ENCODE assay signal across 37 mouse cellular contexts in the genomic region with DNA sequence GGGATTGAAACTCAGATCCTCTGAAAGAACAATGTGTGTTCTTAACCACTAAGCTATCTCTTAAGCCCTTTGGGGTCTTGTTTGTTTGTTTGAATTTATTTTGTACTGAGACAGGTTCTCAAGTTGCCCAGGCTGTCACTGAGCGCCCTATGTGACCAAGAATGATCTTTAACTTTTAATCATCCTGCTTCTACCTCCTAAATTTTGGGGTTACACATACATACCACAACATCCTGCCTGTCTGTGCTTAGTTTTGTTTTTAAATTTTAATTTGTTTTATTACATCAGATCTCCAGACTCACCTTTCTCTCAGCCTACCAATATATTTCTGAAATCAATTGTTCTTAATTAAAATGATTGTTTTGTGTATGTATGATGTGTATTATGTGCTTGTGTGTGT. TPM values are rescaled to one million over a fixed set of nuclear protein-coding genes. Genes with fewer than 3 reads are reported as not detected.
DNase-seq lines count a peak whose midpoint lies in the region; ATAC-seq and TF ChIP-seq lines count a peak whose summit lies in the region.
"Had no signal": no experiment of that assay in that cellular context is flagged by ENCODE, and none has a peak within 500 bp of the region (broad histone marks: within the 10 kb centered on the region; RNA-seq: fewer than 3 reads in every experiment).

No protein-coding gene starts in this region.

- peak; percentile 73 for ATAC-seq in CD4-positive, CD25-positive, alpha-beta regulatory T cell, adult 4 months
- ATAC-seq in inflammation-experienced regulatory T-cells, adult 6 months = peak; percentile 68
- no peak for ATAC-seq in stomach, postnatal 0 days (ENCODE audit: low FRiP score, low TSS enrichment)
- ATAC-seq in liver, embryonic 11.5 days (replicated peaks; ENCODE audit: low FRiP score) = no peak
- ATAC-seq in hindbrain, postnatal 0 days = no peak
- ATAC-seq: forebrain, embryonic 13.5 days; intestine, embryonic 16.5 days; midbrain, embryonic 16.5 days; Patski had no signal

- no peak for TF ChIP-seq CTCF in spleen, adult 2 months (IDR thresholded peaks at IDR 0.05; ENCODE audit: extremely low read depth, insufficient read depth, insufficient read length, insufficient replicate concordance)
- no peak for TF ChIP-seq CTCF in stomach, postnatal 0 days (IDR thresholded peaks at IDR 0.05; ENCODE audit: low read depth)
- no peak for TF ChIP-seq CTCF in hindbrain, postnatal 0 days (IDR thresholded peaks at IDR 0.05; ENCODE audit: low read depth)

- TF ChIP-seq POLR2A in spleen, adult 2 months (IDR thresholded peaks at IDR 0.05; ENCODE audit: low read depth, low read length) = no peak

- peaks cover 30% of the 10 kb centered on the region for H3K36me3 ChIP-seq in spleen, adult 2 months (ENCODE audit: control insufficient read depth, insufficient read depth, low read length)
- H3K36me3 ChIP-seq in stomach, postnatal 0 days (ENCODE audit: control insufficient read depth, insufficient read depth, low read length) = peaks cover 16% of the 10 kb centered on the region
- peaks cover 5% of the 10 kb centered on the region for H3K36me3 ChIP-seq in liver, embryonic 11.5 days (ENCODE audit: control insufficient read depth, insufficient read depth, low read length)
- peaks cover 49% of the 10 kb centered on the region for H3K36me3 ChIP-seq in hindbrain, postnatal 0 days (ENCODE audit: insufficient read depth, low read length)

- H3K27ac ChIP-seq in spleen, adult 2 months (ENCODE audit: insufficient read depth, low read length) = peak overlapping the region; percentile 82
- peak overlapping the region; percentile 40; the same call in 1 of the 2 replicates for H3K27ac ChIP-seq in stomach, postnatal 0 days (replicated peaks)
- H3K27ac ChIP-seq in liver, embryonic 11.5 days (ENCODE audit: low read depth, low read length) = no peak overlapping the region
- no peak overlapping the region for H3K27ac ChIP-seq in hindbrain, postnatal 0 days
- H3K27ac ChIP-seq: embryonic facial prominence, embryonic 15.5 days; forebrain, embryonic 13.5 days; hindbrain, embryonic 10.5 days; hindbrain, embryonic 15.5 days; kidney, postnatal 0 days; neural tube, embryonic 12.5 days had no signal

- H3K4me2 ChIP-seq in stomach, postnatal 0 days (replicated peaks; ENCODE audit: low read depth) = no peak overlapping the region
- no peak overlapping the region for H3K4me2 ChIP-seq in liver, embryonic 11.5 days
- H3K4me2 ChIP-seq in hindbrain, postnatal 0 days (ENCODE audit: low read depth, low read length) = no peak overlapping the region
- H3K4me2 ChIP-seq: embryonic facial prominence, embryonic 15.5 days; forebrain, embryonic 13.5 days; hindbrain, embryonic 15.5 days; midbrain, embryonic 11.5 days; neural tube, embryonic 12.5 days had no signal

- H3K4me1 ChIP-seq in spleen, adult 2 months (ENCODE audit: control insufficient read depth, insufficient read depth, insufficient read length) = no peaks in the 10 kb centered on the region
- no peaks in the 10 kb centered on the region for H3K4me1 ChIP-seq in stomach, postnatal 0 days (replicated peaks; ENCODE audit: control insufficient read depth, insufficient read depth)
- no peaks in the 10 kb centered on the region for H3K4me1 ChIP-seq in liver, embryonic 11.5 days (replicated peaks; ENCODE audit: control insufficient read depth, insufficient read depth, low read length)
- H3K4me1 ChIP-seq in hindbrain, postnatal 0 days (ENCODE audit: insufficient read depth, low read length) = no peaks in the 10 kb centered on the region
- H3K4me1 ChIP-seq: embryonic facial prominence, embryonic 15.5 days; forebrain, embryonic 13.5 days; hindbrain, embryonic 10.5 days; hindbrain, embryonic 15.5 days; neural tube, embryonic 12.5 days had no signal

- no peak overlapping the region for H3K9ac ChIP-seq in stomach, postnatal 0 days (ENCODE audit: low read length)
- H3K9ac ChIP-seq in liver, embryonic 11.5 days (ENCODE audit: low read depth, low read length) = no peak overlapping the region
- H3K9ac ChIP-seq in hindbrain, postnatal 0 days (replicated peaks; ENCODE audit: low read length) = no peak overlapping the region
- H3K9ac ChIP-seq: embryonic facial prominence, embryonic 15.5 days; forebrain, embryonic 13.5 days; hindbrain, embryonic 15.5 days; neural tube, embryonic 12.5 days had no signal

- DNase-seq in spleen, adult 2 months (ENCODE audit: low read depth in 1 of 2, low spot score in 2 of 2) = no peak
- no peak for DNase-seq in spleen, adult 12 weeks (ENCODE audit: low spot score)
- DNase-seq in stomach, postnatal 0 days (ENCODE audit: low spot score) = no peak
- no peak for DNase-seq in liver, embryonic 11.5 days (ENCODE audit: low spot score)
- DNase-seq in hindbrain, postnatal 0 days (ENCODE audit: low spot score) = no peak
- DNase-seq: adrenal gland, postnatal 25 days; B cell, adult 2 months; cerebellum, adult 11-12 months; cerebellum, adult 9-11 months; gastrocnemius, postnatal 10 days; heart, postnatal 14 days; kidney, adult 8-10 months; layer of hippocampus, adult 9-11 months; liver; lung, postnatal 14 days; right cerebral cortex, postnatal 4 days; thymus, postnatal 25 days had no signal

- no peak for TF ChIP-seq EP300 in stomach, postnatal 0 days (optimal IDR thresholded peaks at IDR 0.05)

- 74% methylated on average over 1 of the region's 1 CpGs for WGBS in spleen, adult 2 months
- WGBS in stomach, postnatal 0 days = 88% methylated on average over 1 of the region's 1 CpGs
- WGBS in liver, embryonic 11.5 days = 84% methylated on average over 1 of the region's 1 CpGs
- 100% methylated on average over 1 of the region's 1 CpGs for WGBS in hindbrain, postnatal 0 days

- H3K27me3 ChIP-seq in spleen, adult 2 months (ENCODE audit: control insufficient read depth, insufficient read depth, low read length) = no peaks in the 10 kb centered on the region
- H3K27me3 ChIP-seq in stomach, postnatal 0 days (ENCODE audit: control insufficient read depth, insufficient read depth, low read length) = no peaks in the 10 kb centered on the region
- no peaks in the 10 kb centered on the region for H3K27me3 ChIP-seq in liver, embryonic 11.5 days (replicated peaks; ENCODE audit: control insufficient read depth, insufficient read depth, low read length)
- no peaks in the 10 kb centered on the region for H3K27me3 ChIP-seq in hindbrain, postnatal 0 days (ENCODE audit: insufficient read depth, low read length)
- H3K27me3 ChIP-seq: embryonic facial prominence, embryonic 15.5 days; forebrain, embryonic 13.5 days; hindbrain, embryonic 15.5 days; neural tube, embryonic 12.5 days; Patski had no signal

- H3K4me3 ChIP-seq in spleen, adult 2 months (ENCODE audit: extremely low read depth, insufficient read depth, insufficient read length) = no peak overlapping the region
- no peak overlapping the region for H3K4me3 ChIP-seq in stomach, postnatal 0 days (ENCODE audit: low read depth, low read length)
- H3K4me3 ChIP-seq in liver, embryonic 11.5 days (ENCODE audit: low read depth, low read length) = no peak overlapping the region
- no peak overlapping the region for H3K4me3 ChIP-seq in hindbrain, postnatal 0 days (ENCODE audit: low read length)
- H3K4me3 ChIP-seq: embryonic facial prominence, embryonic 15.5 days; forebrain, embryonic 13.5 days; hindbrain, embryonic 10.5 days; hindbrain, embryonic 15.5 days; neural tube, embryonic 12.5 days had no signal

- H3K9me3 ChIP-seq in stomach, postnatal 0 days (ENCODE audit: control insufficient read depth, low read length) = no peaks in the 10 kb centered on the region
- no peaks in the 10 kb centered on the region for H3K9me3 ChIP-seq in liver, embryonic 11.5 days (ENCODE audit: control insufficient read depth, low read length)
- H3K9me3 ChIP-seq in hindbrain, postnatal 0 days (ENCODE audit: low read length) = no peaks in the 10 kb centered on the region
- H3K9me3 ChIP-seq: embryonic facial prominence, embryonic 15.5 days; forebrain, embryonic 13.5 days; hindbrain, embryonic 10.5 days; hindbrain, embryonic 15.5 days; neural tube, embryonic 12.5 days had no signal

RNA-seq across cellular contexts. Expression of a gene that starts 9.5 kb away (rescaled TPM):
- 0.16 and 0.23 TPM in 2 replicates for polyA plus RNA-seq in spleen, adult 2 months (2012; rRNA removed)
- polyA plus RNA-seq in CD4-positive, CD25-positive, alpha-beta regulatory T cell, adult 4 months (2017; shearing (Covaris generic)) = not detected
- under 1 TPM in 1 of 3 experiments, not detected in 2; 0.83 TPM for polyA plus RNA-seq in inflammation-experienced regulatory T-cells, adult 6 months (2017; shearing (Covaris generic))
- polyA plus RNA-seq in stomach, postnatal 0 days (2015; fragmentation: Nextera tagmentation; extraction: Ambion mirVana) = 0.39 and 0.56 TPM in 2 replicates
- polyA plus RNA-seq in liver, embryonic 11.5 days (2014; fragmentation: Nextera tagmentation; extraction: Ambion mirVana) = not detected in 2 replicates
- not detected in 2 replicates for total RNA-seq in hindbrain, postnatal 0 days (2014; rRNA removed)
- polyA plus RNA-seq in hindbrain, postnatal 0 days (2015; fragmentation: Nextera tagmentation; extraction: Ambion mirVana) = 0.44 TPM in 1 of 2 replicates, not detected in the other
- total RNA-seq: adrenal gland, postnatal 25 days; gastrocnemius, postnatal 10 days; heart, adult 8-10 months; heart, postnatal 14 days; left cerebral cortex, postnatal 14 days; MEL had no signal
- polyA plus RNA-seq: forebrain, embryonic 13.5 days; heart, embryonic 14.5 days; hindbrain, embryonic 15.5 days; limb, embryonic 11.5 days; liver, embryonic 16.5 days; neural tube, embryonic 12.5 days had no signal

RNA-seq across cellular contexts. Expression of a gene that starts 11.6 kb away (rescaled TPM):
- polyA plus RNA-seq in spleen, adult 2 months (2012; rRNA removed) = 18.3 and 24.5 TPM in 2 replicates
- 100 to 1,000 TPM in 1 of 2 experiments, 10 to 100 TPM in 1; 83.6 to 102 TPM for polyA plus RNA-seq in CD4-positive, CD25-positive, alpha-beta regulatory T cell, adult 4 months (2017; shearing (Covaris generic))
- 100 to 1,000 TPM; 103 to 142 (median 121) TPM for polyA plus RNA-seq in inflammation-experienced regulatory T-cells, adult 6 months (2017; shearing (Covaris generic))
- 103 and 106 TPM in 2 replicates for polyA plus RNA-seq in stomach, postnatal 0 days (2015; fragmentation: Nextera tagmentation; extraction: Ambion mirVana)
- polyA plus RNA-seq in liver, embryonic 11.5 days (2014; fragmentation: Nextera tagmentation; extraction: Ambion mirVana) = 51.0 and 57.2 TPM in 2 replicates
- total RNA-seq in hindbrain, postnatal 0 days (2014; rRNA removed) = 224 and 308 TPM in 2 replicates
- polyA plus RNA-seq in hindbrain, postnatal 0 days (2015; fragmentation: Nextera tagmentation; extraction: Ambion mirVana) = 159 and 163 TPM in 2 replicates

RNA-seq across cellular contexts. Expression of a gene that starts 17.4 kb away (rescaled TPM):
- polyA plus RNA-seq in spleen, adult 2 months (2012; rRNA removed) = 0.08 and 0.15 TPM in 2 replicates
- under 1 TPM in 1 of 2 experiments, not detected in 1; 0.38 TPM for polyA plus RNA-seq in CD4-positive, CD25-positive, alpha-beta regulatory T cell, adult 4 months (2017; shearing (Covaris generic))
- polyA plus RNA-seq in inflammation-experienced regulatory T-cells, adult 6 months (2017; shearing (Covaris generic)) = under 1 TPM in 1 of 3 experiments, not detected in 2; 0.27 TPM
- 0.17 and 0.25 TPM in 2 replicates for polyA plus RNA-seq in stomach, postnatal 0 days (2015; fragmentation: Nextera tagmentation; extraction: Ambion mirVana)
- 0.10 and 0.47 TPM in 2 replicates for polyA plus RNA-seq in liver, embryonic 11.5 days (2014; fragmentation: Nextera tagmentation; extraction: Ambion mirVana)
- total RNA-seq in hindbrain, postnatal 0 days (2014; rRNA removed) = 0.68 TPM in 1 of 2 replicates, not detected in the other
- polyA plus RNA-seq in hindbrain, postnatal 0 days (2015; fragmentation: Nextera tagmentation; extraction: Ambion mirVana) = 0.63 and 0.67 TPM in 2 replicates
- total RNA-seq: adrenal gland, adult 18-20 months; adrenal gland, postnatal 25 days; gastrocnemius, postnatal 10 days; heart, adult 8-10 months; left cerebral cortex, postnatal 14 days; megakaryocyte, adult 5-6 weeks; MEL had no signal
- polyA plus RNA-seq: heart, embryonic 14.5 days; intestine, embryonic 16.5 days; kidney, postnatal 0 days; midbrain, embryonic 11.5 days; neural tube, embryonic 12.5 days had no signal

RNA-seq across cellular contexts. Expression of a gene that starts 37.6 kb away (rescaled TPM):
- polyA plus RNA-seq in spleen, adult 2 months (2012; rRNA removed) = 6.9 and 9.0 TPM in 2 replicates
- polyA plus RNA-seq in CD4-positive, CD25-positive, alpha-beta regulatory T cell, adult 4 months (2017; shearing (Covaris generic)) = 10 to 100 TPM; 28.6 to 32.8 TPM
- 10 to 100 TPM; 27.1 to 43.4 (median 31.9) TPM for polyA plus RNA-seq in inflammation-experienced regulatory T-cells, adult 6 months (2017; shearing (Covaris generic))
- 36.8 and 38.6 TPM in 2 replicates for polyA plus RNA-seq in stomach, postnatal 0 days (2015; fragmentation: Nextera tagmentation; extraction: Ambion mirVana)
- polyA plus RNA-seq in liver, embryonic 11.5 days (2014; fragmentation: Nextera tagmentation; extraction: Ambion mirVana) = 52.7 and 54.9 TPM in 2 replicates
- total RNA-seq in hindbrain, postnatal 0 days (2014; rRNA removed) = 1.5 and 9.9 TPM in 2 replicates
- 15.9 and 16.7 TPM in 2 replicates for polyA plus RNA-seq in hindbrain, postnatal 0 days (2015; fragmentation: Nextera tagmentation; extraction: Ambion mirVana)

RNA-seq across cellular contexts. Expression of a gene that starts 37.7 kb away (rescaled TPM):
- polyA plus RNA-seq in spleen, adult 2 months (2012; rRNA removed) = 29.9 and 34.6 TPM in 2 replicates
- polyA plus RNA-seq in CD4-positive, CD25-positive, alpha-beta regulatory T cell, adult 4 months (2017; shearing (Covaris generic)) = 1 to 10 TPM; 1.8 to 3.9 TPM
- under 1 TPM; 0.36 to 0.90 (median 0.47) TPM for polyA plus RNA-seq in inflammation-experienced regulatory T-cells, adult 6 months (2017; shearing (Covaris generic))
- 35.3 and 35.6 TPM in 2 replicates for polyA plus RNA-seq in stomach, postnatal 0 days (2015; fragmentation: Nextera tagmentation; extraction: Ambion mirVana)
- polyA plus RNA-seq in liver, embryonic 11.5 days (2014; fragmentation: Nextera tagmentation; extraction: Ambion mirVana) = 38.7 and 38.8 TPM in 2 replicates
- 29.7 and 34.0 TPM in 2 replicates for total RNA-seq in hindbrain, postnatal 0 days (2014; rRNA removed)
- polyA plus RNA-seq in hindbrain, postnatal 0 days (2015; fragmentation: Nextera tagmentation; extraction: Ambion mirVana) = 21.0 and 21.2 TPM in 2 replicates

Comparison
In these comparisons a context has a peak if more than half of its experiments do, and no peak if none do; other contexts are left out.
1. H3K27ac ChIP-seq: peak in spleen, adult 2 months (single experiment) and stomach, postnatal 0 days (single experiment); none in liver, embryonic 11.5 days (single experiment) and hindbrain, postnatal 0 days (single experiment).
2. ATAC-seq: peak in CD4-positive, CD25-positive, alpha-beta regulatory T cell, adult 4 months (single experiment) and inflammation-experienced regulatory T-cells, adult 6 months (single experiment); none in stomach, postnatal 0 days (single experiment), liver, embryonic 11.5 days (single experiment) and hindbrain, postnatal 0 days (single experiment).